Mouse (Mus musculus): ENCODE measurements at regions not wholly inside any gene's neighbourhood (a gene's known extent, or its start where the extent isn't known, plus 50 kb on each side); places are given as distances from the start of the nearest gene placed in this dataset.

GRCm38 (mm10) chr11:19356151-19356550 lies 337.4 kb upstream of the Meis1 start:
- no peak for TF ChIP-seq CTCF (IDR thresholded peaks at IDR 0.05; ENCODE audit: borderline replicate concordance, insufficient read depth, low read length)
- no peak for TF ChIP-seq POLR2A (IDR thresholded peaks at IDR 0.05; ENCODE audit: low read depth, low read length)
- no peaks in the 10 kb centered on the region for H3K4me1 ChIP-seq (ENCODE audit: control insufficient read depth, insufficient read depth, low read length)
- H3K27ac ChIP-seq (ENCODE audit: insufficient read depth, low read length): no peak overlapping the region
- H3K4me3 ChIP-seq (ENCODE audit: insufficient read depth, low read length): no peak overlapping the region

GRCm38 (mm10) chr11:19369152-19369551 lies 350.4 kb upstream of the Meis1 start:
- no peak overlapping the region for H3K27ac ChIP-seq (ENCODE audit: insufficient read depth, low read length)
- no peaks in the 10 kb centered on the region for H3K4me1 ChIP-seq (ENCODE audit: control insufficient read depth, insufficient read depth, low read length)
- no peak for TF ChIP-seq POLR2A (IDR thresholded peaks at IDR 0.05; ENCODE audit: low read depth, low read length)
- TF ChIP-seq CTCF (IDR thresholded peaks at IDR 0.05; ENCODE audit: borderline replicate concordance, insufficient read depth, low read length): no peak
- no peak overlapping the region for H3K4me3 ChIP-seq (ENCODE audit: insufficient read depth, low read length)

GRCm38 (mm10) chr11:19373476-19373875 lies 354.7 kb upstream of the Meis1 start:
- H3K27ac ChIP-seq (ENCODE audit: insufficient read depth, low read length): no peak overlapping the region
- H3K4me1 ChIP-seq (ENCODE audit: control insufficient read depth, insufficient read depth, low read length): no peaks in the 10 kb centered on the region
- H3K4me3 ChIP-seq (ENCODE audit: insufficient read depth, low read length): no peak overlapping the region
- no peak for TF ChIP-seq POLR2A (IDR thresholded peaks at IDR 0.05; ENCODE audit: low read depth, low read length)
- no peak for TF ChIP-seq CTCF (IDR thresholded peaks at IDR 0.05; ENCODE audit: borderline replicate concordance, insufficient read depth, low read length)

GRCm38 (mm10) chr11:19380935-19381334 lies 362.1 kb upstream of the Meis1 start:
- Histone ChIP-seq H3K4me1 (ENCODE audit: control insufficient read depth, insufficient read depth, low read length) (no peaks in the 10 kb centered on the region), H3K27ac (ENCODE audit: insufficient read depth, low read length) (no peak overlapping the region), H3K4me3 (ENCODE audit: insufficient read depth, low read length) (no peak overlapping the region)
- no peak for TF ChIP-seq POLR2A (IDR thresholded peaks at IDR 0.05; ENCODE audit: low read depth, low read length)
- TF ChIP-seq CTCF (IDR thresholded peaks at IDR 0.05; ENCODE audit: borderline replicate concordance, insufficient read depth, low read length): no peak

- no peaks in the 10 kb centered on the region for H3K4me1 ChIP-seq (ENCODE audit: control insufficient read depth, insufficient read depth, low read length)
- H3K27ac ChIP-seq (ENCODE audit: insufficient read depth, low read length): no peak overlapping the region
- no peak overlapping the region for H3K4me3 ChIP-seq (ENCODE audit: insufficient read depth, low read length)
- TF ChIP-seq POLR2A (IDR thresholded peaks at IDR 0.05; ENCODE audit: low read depth, low read length): no peak
- no peak for TF ChIP-seq CTCF (IDR thresholded peaks at IDR 0.05; ENCODE audit: borderline replicate concordance, insufficient read depth, low read length)
Measured at GRCm38 (mm10) chr11:19389136-19389535, 370.4 kb upstream of the Meis1 start.

- Histone ChIP-seq H3K4me3 (ENCODE audit: insufficient read depth, low read length) (no peak overlapping the region), H3K27ac (ENCODE audit: insufficient read depth, low read length) (no peak overlapping the region), H3K4me1 (ENCODE audit: control insufficient read depth, insufficient read depth, low read length) (no peaks in the 10 kb centered on the region)
- no peak for TF ChIP-seq CTCF (IDR thresholded peaks at IDR 0.05; ENCODE audit: borderline replicate concordance, insufficient read depth, low read length)
- TF ChIP-seq POLR2A (IDR thresholded peaks at IDR 0.05; ENCODE audit: low read depth, low read length): no peak
Measured at GRCm38 (mm10) chr11:19392190-19392589, 373.4 kb upstream of the Meis1 start.

GRCm38 (mm10) chr11:19394372-19394771 lies 375.6 kb upstream of the Meis1 start:
- no peak overlapping the region for H3K4me3 ChIP-seq (ENCODE audit: insufficient read depth, low read length)
- H3K4me1 ChIP-seq (ENCODE audit: control insufficient read depth, insufficient read depth, low read length): no peaks in the 10 kb centered on the region
- TF ChIP-seq POLR2A (IDR thresholded peaks at IDR 0.05; ENCODE audit: low read depth, low read length): no peak
- TF ChIP-seq CTCF (IDR thresholded peaks at IDR 0.05; ENCODE audit: borderline replicate concordance, insufficient read depth, low read length): no peak
- H3K27ac ChIP-seq (ENCODE audit: insufficient read depth, low read length): no peak overlapping the region

- TF ChIP-seq CTCF (IDR thresholded peaks at IDR 0.05; ENCODE audit: borderline replicate concordance, insufficient read depth, low read length): no peak
- TF ChIP-seq POLR2A (IDR thresholded peaks at IDR 0.05; ENCODE audit: low read depth, low read length): no peak
- Histone ChIP-seq H3K27ac (ENCODE audit: insufficient read depth, low read length) (no peak overlapping the region), H3K4me3 (ENCODE audit: insufficient read depth, low read length) (no peak overlapping the region), H3K4me1 (ENCODE audit: control insufficient read depth, insufficient read depth, low read length) (no peaks in the 10 kb centered on the region)
Measured at GRCm38 (mm10) chr11:19400396-19400795, 381.6 kb upstream of the Meis1 start.

GRCm38 (mm10) chr11:19420143-19420542 lies 401.4 kb upstream of the Meis1 start:
- peaks cover 9% of the 10 kb centered on the region; the same call in 1 of the 2 replicates for H3K4me1 ChIP-seq (ENCODE audit: control insufficient read depth, insufficient read depth, low read length)
- H3K4me3 ChIP-seq (ENCODE audit: insufficient read depth, low read length): no peak overlapping the region
- no peak for TF ChIP-seq CTCF (IDR thresholded peaks at IDR 0.05; ENCODE audit: borderline replicate concordance, insufficient read depth, low read length)
- TF ChIP-seq POLR2A (IDR thresholded peaks at IDR 0.05; ENCODE audit: low read depth, low read length): no peak
- H3K27ac ChIP-seq (ENCODE audit: insufficient read depth, low read length): no peak overlapping the region

GRCm38 (mm10) chr11:19423268-19423667 lies 404.5 kb upstream of the Meis1 start:
- no peak for TF ChIP-seq POLR2A (IDR thresholded peaks at IDR 0.05; ENCODE audit: low read depth, low read length)
- TF ChIP-seq CTCF (IDR thresholded peaks at IDR 0.05; ENCODE audit: borderline replicate concordance, insufficient read depth, low read length): no peak
- H3K27ac ChIP-seq (ENCODE audit: insufficient read depth, low read length): no peak overlapping the region
- peaks cover 9% of the 10 kb centered on the region; the same call in 1 of the 2 replicates for H3K4me1 ChIP-seq (ENCODE audit: control insufficient read depth, insufficient read depth, low read length)
- H3K4me3 ChIP-seq (ENCODE audit: insufficient read depth, low read length): no peak overlapping the region

All from embryonic fibroblast, embryonic 13.5 days (primary cell).